Mouse (Mus musculus) liver, embryonic 14.5 days (tissue): ENCODE data around the gene Eid3. TPM values are rescaled to one million over a fixed set of nuclear protein-coding genes. Genes with fewer than 3 reads are reported as not detected.

ENCODE experiments used
- ATAC-seq: fragments of 200-750 bp; cut with Nextera tagmentation; 2 replicates; pipeline ENCODE4 v1.8.0; 2017; ENCODE audit warnings: moderate number of reproducible peaks, mild to moderate bottlenecking, moderate library complexity; ENCODE audit not compliant: insufficient read depth
- DNase-seq, 3 experiments: peaks; one replicate each; pipeline ENCODE4 v3.0.0-alpha.2; 2012 to 2013; ENCODE audit warnings: low read depth in 3 of 3, low spot score in 3 of 3
- H3K27ac ChIP-seq: fragments of 300-500 bp; sonication (generic); 2 replicates; pipeline ENCODE4 v1.5.1; 2014; ENCODE audit warnings: moderate library complexity, mild to moderate bottlenecking, control low read depth, inconsistent platforms
- H3K27me3 ChIP-seq: fragments of 300-500 bp; sonication (generic); 2 replicates; pipeline ENCODE4 v1.6.1; 2014; ENCODE audit warnings: mild to moderate bottlenecking, low read length, moderate library complexity; ENCODE audit not compliant: control insufficient read depth, insufficient read depth
- H3K36me3 ChIP-seq: fragments of 300-500 bp; sonication (generic); replicated peaks from 2 replicates; pipeline ENCODE4 v1.6.1; 2014; ENCODE audit warnings: low read depth; ENCODE audit not compliant: control insufficient read depth, insufficient read depth
- H3K4me1 ChIP-seq, 2 experiments: fragments of 200-500 bp in 1 of 2; fragments of 300-500 bp in 1 of 2; sonication (generic) in 1 of 2; replicated peaks; 2 replicates each; pipeline ENCODE4 v1.6.1; 2012 to 2014; ENCODE audit warnings: antibody characterized with exemption in 1 of 2, inconsistent platforms in 1 of 2, low read length in 1 of 2; ENCODE audit not compliant: control insufficient read depth in 2 of 2, insufficient read depth in 2 of 2
- H3K4me2 ChIP-seq: fragments of 300-500 bp; sonication (generic); 2 replicates; pipeline ENCODE4 v1.6.1; 2014; ENCODE audit warnings: low read depth, mild to moderate bottlenecking, control low read depth, moderate library complexity
- H3K4me3 ChIP-seq, 2 experiments: fragments of 200-500 bp in 1 of 2; fragments of 300-500 bp in 1 of 2; sonication (generic) in 1 of 2; 2 replicates each; pipeline ENCODE4 v1.5.1; 2012 to 2014; ENCODE audit warnings: low read depth in 2 of 2, low read length in 2 of 2, mild to moderate bottlenecking in 2 of 2, control low read depth in 1 of 2, inconsistent platforms in 1 of 2, moderate library complexity in 1 of 2; ENCODE audit not compliant: insufficient read depth in 1 of 2
- H3K9ac ChIP-seq: fragments of 300-500 bp; sonication (generic); replicated peaks from 2 replicates; pipeline ENCODE4 v1.6.1; 2014; ENCODE audit warnings: mild to moderate bottlenecking, control low read depth, moderate library complexity
- H3K9me3 ChIP-seq: fragments of 300-500 bp; sonication (generic); 2 replicates; pipeline ENCODE4 v1.6.1; 2016; ENCODE audit warnings: low read length, mixed read lengths; ENCODE audit not compliant: control insufficient read depth
- CTCF ChIP-seq: IDR thresholded peaks from 2 replicates; pipeline ENCODE4 v1.5.1; 2016; ENCODE audit warnings: antibody characterized with exemption, low read depth, control low read depth
- EP300 ChIP-seq: IDR thresholded peaks from 2 replicates; pipeline ENCODE4 v1.6.1; 2016; ENCODE audit warnings: antibody characterized with exemption, low read depth
- WGBS: fragments of 180-500 bp; shearing (Covaris S2); extraction: QIAGEN DNeasy Blood & Tissue Kit; methylation state at CpG from one replicate; pipeline ENCODE4 v1.1.7; 2014; ENCODE audit not compliant: insufficient replicate concordance; 5-methylcytosine and 5-hydroxymethylcytosine counted together
- polyA plus RNA-seq, 2 experiments: library from polyadenylated mRNA; depleted of rRNA in 1 of 2; stranded (reverse) in 1 of 2; unstranded in 1 of 2; fragments of >200 nt; fragmentation: Nextera tagmentation in 1 of 2; extraction: Ambion mirVana in 1 of 2; gene quantifications; 2 replicates each; pipeline versions ENCODE4 v1.2.1 to v1.2.3; 2012 to 2014

Gene Eid3
- polyA plus RNA-seq, 2 experiments: 0.33 TPM; not detected in 1

GRCm38 (mm10) chr10:82868418-82869086, 2.1 kb downstream of the Eid3 start:
- no peak for TF ChIP-seq CTCF
- TF ChIP-seq EP300: no peak
- H3K27ac ChIP-seq: no peak overlapping the region
- H3K4me2 ChIP-seq: no peak overlapping the region
- H3K9ac ChIP-seq: no peak overlapping the region
- 61% methylated on average over 6 of the region's 6 CpGs for WGBS
- DNase-seq: no peak
- ATAC-seq: no peak
- no peaks in the 10 kb centered on the region for H3K9me3 ChIP-seq
- H3K4me3 ChIP-seq: no peak overlapping the region
- peaks cover 0 to 7% of the 10 kb centered on the region in 2 experiments; a peak in 2 of 4 replicates for H3K4me1 ChIP-seq
- H3K36me3 ChIP-seq: peaks cover 21% of the 10 kb centered on the region
- no peaks in the 10 kb centered on the region for H3K27me3 ChIP-seq

- no peak for DNase-seq
- no peak overlapping the region for H3K9ac ChIP-seq
- H3K36me3 ChIP-seq: peaks cover 61% of the 10 kb centered on the region
- TF ChIP-seq EP300 (no peak), CTCF (no peak)
- no peak for ATAC-seq
- no peak overlapping the region for H3K27ac ChIP-seq
- no peaks in the 10 kb centered on the region for H3K27me3 ChIP-seq
- peaks cover 0 to 4% of the 10 kb centered on the region in 2 experiments; a peak in 1 of 4 replicates for H3K4me1 ChIP-seq
- H3K4me3 ChIP-seq: no peak overlapping the region
- WGBS: 88% methylated on average over 10 of the region's 10 CpGs
- no peaks in the 10 kb centered on the region for H3K9me3 ChIP-seq
- no peak overlapping the region for H3K4me2 ChIP-seq
Observed at GRCm38 (mm10) chr10:82875446-82875845, 9.0 kb downstream of the Eid3 start.

- Histone ChIP-seq H3K4me2 (no peak overlapping the region), H3K4me3 (no peak overlapping the region), H3K36me3 (peaks cover 67% of the 10 kb centered on the region), H3K4me1 (peaks cover 0 to 4% of the 10 kb centered on the region in 2 experiments; a peak in 1 of 4 replicates), H3K27ac (no peak overlapping the region), H3K27me3 (no peaks in the 10 kb centered on the region), H3K9ac (no peak overlapping the region), H3K9me3 (no peaks in the 10 kb centered on the region)
- 0 out of 2 replicates have a peak, but pooled peaks have one; percentile 22 for ATAC-seq
- 76% methylated on average over 16 of the region's 16 CpGs for WGBS
- no peak for DNase-seq
- no peak for TF ChIP-seq EP300
- TF ChIP-seq CTCF: peak; percentile 48
Observed at GRCm38 (mm10) chr10:82876076-82876796, 9.8 kb downstream of the Eid3 start.

- no peak for TF ChIP-seq EP300
- TF ChIP-seq CTCF: no peak
- Histone ChIP-seq H3K27me3 (no peaks in the 10 kb centered on the region), H3K27ac (no peak overlapping the region), H3K9ac (no peak overlapping the region), H3K4me1 (peaks cover 0 to 6% of the 10 kb centered on the region in 2 experiments; a peak in 2 of 4 replicates), H3K4me2 (no peak overlapping the region), H3K4me3 (no peak overlapping the region), H3K36me3 (peaks cover 68% of the 10 kb centered on the region), H3K9me3 (no peaks in the 10 kb centered on the region)
- no peak for DNase-seq
- ATAC-seq: no peak
- WGBS: 84% methylated on average over 6 of the region's 6 CpGs
Observed at GRCm38 (mm10) chr10:82887354-82887753, 20.9 kb downstream of the Eid3 start.

- H3K27me3 ChIP-seq: no peaks in the 10 kb centered on the region
- no peaks in the 10 kb centered on the region for H3K9me3 ChIP-seq
- no peak overlapping the region for H3K4me3 ChIP-seq
- ATAC-seq: no peak
- no peak for TF ChIP-seq EP300
- TF ChIP-seq CTCF: no peak
- DNase-seq: no peak
- no peak overlapping the region for H3K27ac ChIP-seq
- H3K4me2 ChIP-seq: no peak overlapping the region
- H3K9ac ChIP-seq: no peak overlapping the region
- peaks cover 63% of the 10 kb centered on the region for H3K36me3 ChIP-seq
- WGBS: 58% methylated on average over 8 of the region's 8 CpGs
- peaks cover 0 to 6% of the 10 kb centered on the region in 2 experiments; a peak in 2 of 4 replicates for H3K4me1 ChIP-seq
Observed at GRCm38 (mm10) chr10:82888576-82888975, 22.1 kb downstream of the Eid3 start.
